Mouse (Mus musculus): ENCODE measurements around the gene Ythdf2. TPM values are rescaled to one million over a fixed set of nuclear protein-coding genes. Genes with fewer than 3 reads are reported as not detected.
"Not testable (repeated sequence)": the region's sequence is repeated elsewhere in the genome, so short reads cannot be mapped to it uniquely, and the experiment has no call there.

Ythdf2 gene
- polyA plus RNA-seq, 1 experiment from 2014 or later: 173 TPM

DNA sequence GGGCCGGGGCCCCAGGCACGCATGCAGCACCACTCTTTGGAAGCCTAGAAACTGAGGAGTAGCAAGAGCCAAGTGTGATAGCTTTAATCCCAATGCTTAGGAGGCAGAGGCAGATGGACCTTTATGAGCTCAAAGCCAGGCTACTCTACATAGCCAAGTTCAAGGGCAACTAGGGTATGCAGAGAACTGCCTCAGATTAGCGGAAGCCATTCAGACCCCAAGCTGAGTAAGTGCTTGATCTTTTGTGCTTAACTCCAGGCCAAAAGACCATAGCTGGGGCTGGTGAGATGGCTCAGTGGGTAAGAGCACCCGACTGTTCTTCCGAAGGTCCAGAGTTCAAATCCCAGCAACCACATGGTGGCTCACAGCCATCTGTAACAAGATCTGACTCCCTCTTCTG lies 9.9 kb upstream of the Ythdf2 start:
- not testable (repeated sequence) for H3K4me1 ChIP-seq (ENCODE audit: control insufficient read depth, insufficient read depth, low read length); H3K27ac ChIP-seq (replicated peaks; ENCODE audit: low read depth, low read length); H3K27me3 ChIP-seq (ENCODE audit: control insufficient read depth, insufficient read depth, low read length); H3K9ac ChIP-seq (replicated peaks; ENCODE audit: low read length); H3K36me3 ChIP-seq (replicated peaks; ENCODE audit: control insufficient read depth, insufficient read depth, low read depth, low read length); H3K9me3 ChIP-seq (replicated peaks; ENCODE audit: control insufficient read depth, low read length); H3K4me2 ChIP-seq (ENCODE audit: low read depth, low read length); ATAC-seq (replicated peaks; ENCODE audit: insufficient number of reproducible peaks, low FRiP score, low TSS enrichment, low read depth); H3K4me3 ChIP-seq (ENCODE audit: low read depth, low read length); DNase-seq (ENCODE audit: low spot score)
- WGBS: 95% methylated on average over 5 of the region's 5 CpGs

- not testable (repeated sequence) for H3K9me3 ChIP-seq (replicated peaks; ENCODE audit: control insufficient read depth, low read length); H3K4me2 ChIP-seq (ENCODE audit: low read depth, low read length); DNase-seq (ENCODE audit: low spot score); H3K4me3 ChIP-seq (ENCODE audit: low read depth, low read length); H3K27ac ChIP-seq (replicated peaks; ENCODE audit: low read depth, low read length); ATAC-seq (replicated peaks; ENCODE audit: insufficient number of reproducible peaks, low FRiP score, low TSS enrichment, low read depth); H3K27me3 ChIP-seq (ENCODE audit: control insufficient read depth, insufficient read depth, low read length); H3K9ac ChIP-seq (replicated peaks; ENCODE audit: low read length); H3K36me3 ChIP-seq (replicated peaks; ENCODE audit: control insufficient read depth, insufficient read depth, low read depth, low read length); H3K4me1 ChIP-seq (ENCODE audit: control insufficient read depth, insufficient read depth, low read length)
- WGBS: 84% methylated on average over 6 of the region's 6 CpGs
Measured at GRCm38 (mm10) chr4:132218439-132218838, 6.3 kb upstream of the Ythdf2 start.

GRCm38 (mm10) chr4:132217781-132218180 lies 5.7 kb upstream of the Ythdf2 start:
- no peaks in the 10 kb centered on the region for H3K27me3 ChIP-seq (ENCODE audit: control insufficient read depth, insufficient read depth, low read length)
- WGBS: 87% methylated on average over 2 of the region's 2 CpGs

GRCm38 (mm10) chr4:132216602-132217001 lies 4.5 kb upstream of the Ythdf2 start:
- no peak overlapping the region for H3K9ac ChIP-seq (replicated peaks; ENCODE audit: low read length)
- no peak overlapping the region for H3K4me3 ChIP-seq (ENCODE audit: low read depth, low read length)
- ATAC-seq (replicated peaks; ENCODE audit: insufficient number of reproducible peaks, low FRiP score, low TSS enrichment, low read depth): no peak

More at GRCm38 (mm10) chr4:132217781-132218180, 5.7 kb upstream of the Ythdf2 start:
- Histone ChIP-seq H3K4me1 (ENCODE audit: control insufficient read depth, insufficient read depth, low read length) (no peaks in the 10 kb centered on the region), H3K4me3 (ENCODE audit: low read depth, low read length) (no peak overlapping the region), H3K9me3 (replicated peaks; ENCODE audit: control insufficient read depth, low read length) (no peaks in the 10 kb centered on the region), H3K36me3 (replicated peaks; ENCODE audit: control insufficient read depth, insufficient read depth, low read depth, low read length) (no peaks in the 10 kb centered on the region), H3K9ac (replicated peaks; ENCODE audit: low read length) (no peak overlapping the region), H3K27ac (replicated peaks; ENCODE audit: low read depth, low read length) (no peak overlapping the region), H3K4me2 (ENCODE audit: low read depth, low read length) (no peak overlapping the region)
- ATAC-seq (replicated peaks; ENCODE audit: insufficient number of reproducible peaks, low FRiP score, low TSS enrichment, low read depth) (no peak), DNase-seq (ENCODE audit: low spot score) (no peak)

DNA sequence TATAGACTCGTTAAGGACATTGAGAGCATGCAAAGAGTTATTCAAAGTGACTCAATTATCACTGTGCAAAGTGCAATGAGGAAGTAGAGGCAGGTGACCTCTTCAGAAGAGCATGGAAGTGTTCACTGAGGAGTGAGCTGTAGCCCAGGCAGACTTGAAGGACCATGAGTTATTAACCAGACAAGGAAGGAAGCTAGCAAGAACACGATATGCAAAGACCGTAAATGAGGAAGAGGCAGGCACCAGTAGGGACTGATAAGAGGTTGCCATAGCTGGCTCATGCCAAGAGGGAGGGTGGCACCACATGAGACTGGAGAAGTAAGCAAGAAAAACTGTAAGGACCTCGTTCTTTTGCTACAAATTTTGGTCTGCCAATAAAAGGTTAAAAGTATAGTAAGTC lies 2.7 kb upstream of the Ythdf2 start:
- Histone ChIP-seq H3K9ac (replicated peaks; ENCODE audit: low read length) (no peak overlapping the region), H3K4me3 (ENCODE audit: low read depth, low read length) (no peak overlapping the region), H3K9me3 (replicated peaks; ENCODE audit: control insufficient read depth, low read length) (no peaks in the 10 kb centered on the region), H3K4me2 (ENCODE audit: low read depth, low read length) (no peak overlapping the region), H3K36me3 (replicated peaks; ENCODE audit: control insufficient read depth, insufficient read depth, low read depth, low read length) (no peaks in the 10 kb centered on the region), H3K27me3 (ENCODE audit: control insufficient read depth, insufficient read depth, low read length) (no peaks in the 10 kb centered on the region), H3K4me1 (ENCODE audit: control insufficient read depth, insufficient read depth, low read length) (no peaks in the 10 kb centered on the region), H3K27ac (replicated peaks; ENCODE audit: low read depth, low read length) (no peak overlapping the region)
- ATAC-seq (replicated peaks; ENCODE audit: insufficient number of reproducible peaks, low FRiP score, low TSS enrichment, low read depth): no peak
- no peak for DNase-seq (ENCODE audit: low spot score)
- 84% methylated on average over 4 of the region's 4 CpGs for WGBS

More at GRCm38 (mm10) chr4:132216602-132217001, 4.5 kb upstream of the Ythdf2 start:
- Histone ChIP-seq H3K4me2 (ENCODE audit: low read depth, low read length) (no peak overlapping the region), H3K27ac (replicated peaks; ENCODE audit: low read depth, low read length) (no peak overlapping the region), H3K4me1 (ENCODE audit: control insufficient read depth, insufficient read depth, low read length) (no peaks in the 10 kb centered on the region), H3K9me3 (replicated peaks; ENCODE audit: control insufficient read depth, low read length) (no peaks in the 10 kb centered on the region), H3K27me3 (ENCODE audit: control insufficient read depth, insufficient read depth, low read length) (no peaks in the 10 kb centered on the region), H3K36me3 (replicated peaks; ENCODE audit: control insufficient read depth, insufficient read depth, low read depth, low read length) (no peaks in the 10 kb centered on the region)
- 76% methylated on average over 1 of the region's 1 CpGs for WGBS
- DNase-seq (ENCODE audit: low spot score): no peak

GRCm38 (mm10) chr4:132211091-132211942 lies 786 bp downstream of the Ythdf2 start:
- under 1% methylated on average over 57 of the region's 89 CpGs for WGBS
- H3K9me3 ChIP-seq (replicated peaks; ENCODE audit: control insufficient read depth, low read length): no peaks in the 10 kb centered on the region
- H3K9ac ChIP-seq (replicated peaks; ENCODE audit: low read length): peak overlapping the region; percentile 99
- H3K4me3 ChIP-seq (ENCODE audit: low read depth, low read length): peak overlapping the region; percentile 96
- H3K36me3 ChIP-seq (replicated peaks; ENCODE audit: control insufficient read depth, insufficient read depth, low read depth, low read length): peaks cover 3% of the 10 kb centered on the region; the same call in 1 of the 2 replicates
- H3K27ac ChIP-seq (replicated peaks; ENCODE audit: low read depth, low read length): peak overlapping the region; percentile 89
- peak; percentile 44 for DNase-seq (ENCODE audit: low spot score)
- H3K4me1 ChIP-seq (ENCODE audit: control insufficient read depth, insufficient read depth, low read length): no peaks in the 10 kb centered on the region
- ATAC-seq (replicated peaks; ENCODE audit: insufficient number of reproducible peaks, low FRiP score, low TSS enrichment, low read depth): peak; percentile 84
- H3K4me2 ChIP-seq (ENCODE audit: low read depth, low read length): peak overlapping the region; percentile 78
- no peaks in the 10 kb centered on the region for H3K27me3 ChIP-seq (ENCODE audit: control insufficient read depth, insufficient read depth, low read length)

GRCm38 (mm10) chr4:132210325-132210724 lies 1.8 kb downstream of the Ythdf2 start:
- 57% methylated on average over 2 of the region's 2 CpGs for WGBS
- Histone ChIP-seq H3K4me1 (ENCODE audit: control insufficient read depth, insufficient read depth, low read length) (no peaks in the 10 kb centered on the region), H3K9ac (replicated peaks; ENCODE audit: low read length) (peak overlapping the region; percentile 99), H3K36me3 (replicated peaks; ENCODE audit: control insufficient read depth, insufficient read depth, low read depth, low read length) (peaks cover 3% of the 10 kb centered on the region; the same call in 1 of the 2 replicates), H3K27ac (replicated peaks; ENCODE audit: low read depth, low read length) (no peak overlapping the region), H3K4me3 (ENCODE audit: low read depth, low read length) (peak overlapping the region; percentile 96), H3K9me3 (replicated peaks; ENCODE audit: control insufficient read depth, low read length) (no peaks in the 10 kb centered on the region), H3K27me3 (ENCODE audit: control insufficient read depth, insufficient read depth, low read length) (no peaks in the 10 kb centered on the region), H3K4me2 (ENCODE audit: low read depth, low read length) (peak overlapping the region; percentile 78)
- DNase-seq (ENCODE audit: low spot score) (no peak), ATAC-seq (replicated peaks; ENCODE audit: insufficient number of reproducible peaks, low FRiP score, low TSS enrichment, low read depth) (no peak)

GRCm38 (mm10) chr4:132209299-132209698 lies 2.8 kb downstream of the Ythdf2 start:
- Histone ChIP-seq H3K4me3 (ENCODE audit: low read depth, low read length) (no peak overlapping the region), H3K36me3 (replicated peaks; ENCODE audit: control insufficient read depth, insufficient read depth, low read depth, low read length) (peaks cover 7% of the 10 kb centered on the region; the same call in 1 of the 2 replicates), H3K27ac (replicated peaks; ENCODE audit: low read depth, low read length) (no peak overlapping the region), H3K9ac (replicated peaks; ENCODE audit: low read length) (no peak overlapping the region), H3K27me3 (ENCODE audit: control insufficient read depth, insufficient read depth, low read length) (no peaks in the 10 kb centered on the region), H3K4me2 (ENCODE audit: low read depth, low read length) (no peak overlapping the region), H3K9me3 (replicated peaks; ENCODE audit: control insufficient read depth, low read length) (no peaks in the 10 kb centered on the region), H3K4me1 (ENCODE audit: control insufficient read depth, insufficient read depth, low read length) (no peaks in the 10 kb centered on the region)
- WGBS: 86% methylated on average over 2 of the region's 2 CpGs
- ATAC-seq (replicated peaks; ENCODE audit: insufficient number of reproducible peaks, low FRiP score, low TSS enrichment, low read depth) (no peak), DNase-seq (ENCODE audit: low spot score) (no peak)
